Mouse (Mus musculus): ENCODE measurements at regions not wholly inside any gene's neighbourhood (a gene's known extent, or its start where the extent isn't known, plus 50 kb on each side); places are given as distances from the start of the nearest gene placed in this dataset.

GRCm38 (mm10) chr12:9091951-9092350, 62.2 kb downstream of the Ttc32 start:
- no peak for DNase-seq (ENCODE audit: low spot score in 2 of 2)

- DNase-seq (ENCODE audit: low spot score in 2 of 2): no peak
Observed at GRCm38 (mm10) chr12:9095061-9095460, 65.3 kb downstream of the Ttc32 start.

DNA sequence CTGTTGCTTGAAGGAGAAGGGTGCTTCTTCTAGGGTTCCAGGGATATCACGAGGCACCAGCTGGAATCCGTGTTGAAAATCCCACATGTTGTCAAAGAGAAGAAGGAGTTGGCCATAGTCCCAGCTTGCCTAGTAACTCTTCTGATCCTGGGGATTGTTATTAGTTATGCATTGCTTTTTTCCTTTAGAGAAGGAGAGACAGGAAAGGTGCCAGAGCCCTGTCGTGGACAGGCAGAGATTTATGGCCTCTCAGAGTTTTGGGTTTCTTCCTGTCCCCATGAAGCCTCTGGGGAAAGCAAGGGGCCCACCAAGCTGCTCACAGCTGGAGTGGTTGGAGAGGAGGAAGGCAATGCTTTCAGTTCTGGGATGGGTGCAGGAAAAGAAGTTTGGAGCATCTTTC, 76.6 kb downstream of the Ttc32 start:
- DNase-seq (ENCODE audit: low spot score in 2 of 2): no peak

- DNase-seq (ENCODE audit: low spot score in 2 of 2): no peak
Observed at GRCm38 (mm10) chr12:9109806-9110205, 80.0 kb downstream of the Ttc32 start.

DNA sequence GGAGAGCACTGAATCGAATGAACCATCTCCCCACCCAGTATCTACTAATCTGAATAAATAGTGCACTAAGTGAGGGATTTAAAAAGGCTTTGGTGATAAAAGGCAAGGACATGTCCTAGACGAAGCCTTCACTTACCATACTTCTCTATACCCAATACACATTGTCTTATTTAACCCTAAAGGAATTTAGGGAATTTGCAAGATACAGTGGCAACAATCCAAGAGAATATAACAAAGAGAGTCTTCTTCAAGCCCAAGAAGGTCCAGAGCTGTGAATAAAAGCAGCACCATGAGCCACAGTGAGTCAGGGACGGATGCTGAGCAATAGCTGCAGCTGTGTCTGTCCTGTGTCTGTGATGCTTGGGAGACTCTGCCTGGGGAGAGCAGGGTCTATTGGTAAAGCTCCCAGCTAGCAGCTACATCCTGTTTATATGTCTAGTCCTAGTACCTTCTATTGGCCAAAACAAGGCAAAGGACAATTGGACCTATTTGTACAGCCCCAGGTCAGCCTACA, 82.4 kb downstream of the Ttc32 start:
- DNase-seq (ENCODE audit: low spot score in 2 of 2): no peak

GRCm38 (mm10) chr12:9113652-9114051, 83.9 kb downstream of the Ttc32 start:
- peak; percentile 4 to 12 for DNase-seq (ENCODE audit: low spot score in 2 of 2)

GRCm38 (mm10) chr12:9114061-9114460, 84.3 kb downstream of the Ttc32 start:
- DNase-seq (ENCODE audit: low spot score in 2 of 2): no peak

GRCm38 (mm10) chr12:9118576-9118975, 88.8 kb downstream of the Ttc32 start:
- no peak for DNase-seq (ENCODE audit: low spot score in 2 of 2)

DNA sequence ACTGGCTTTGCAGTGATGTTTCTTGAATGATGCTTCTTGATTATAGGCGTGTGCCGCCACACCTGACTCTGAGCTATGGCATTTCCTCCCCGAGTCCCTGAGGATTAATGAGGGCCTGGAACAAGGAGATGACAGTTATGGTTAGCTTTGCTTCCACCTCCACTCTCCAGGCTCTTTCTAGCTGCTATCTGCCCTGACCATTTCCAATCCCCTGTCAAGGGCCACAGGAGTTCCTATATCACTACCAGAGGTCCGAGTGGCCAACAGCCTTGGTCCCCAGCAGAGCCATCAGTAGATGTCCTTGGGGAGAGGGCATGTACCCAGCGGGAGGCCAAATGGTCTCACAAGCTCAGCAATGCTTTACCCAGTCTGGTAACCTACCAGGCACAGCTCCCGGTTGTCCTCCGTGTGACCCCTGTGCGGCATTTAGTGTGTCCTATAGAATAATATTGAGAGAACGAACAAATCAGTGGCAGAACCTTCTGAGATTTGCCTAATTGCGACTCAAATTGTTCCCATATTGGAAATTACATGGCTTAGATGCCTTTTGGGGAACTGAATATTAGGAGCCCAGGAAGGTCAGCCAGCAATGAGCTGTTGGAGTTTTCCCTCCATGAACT, 98.2 kb downstream of the Ttc32 start:
- DNase-seq (ENCODE audit: low spot score in 2 of 2): no peak

- no peak for DNase-seq (ENCODE audit: low spot score in 2 of 2)
Observed at GRCm38 (mm10) chr12:9128581-9129275, 98.9 kb downstream of the Ttc32 start.

DNA sequence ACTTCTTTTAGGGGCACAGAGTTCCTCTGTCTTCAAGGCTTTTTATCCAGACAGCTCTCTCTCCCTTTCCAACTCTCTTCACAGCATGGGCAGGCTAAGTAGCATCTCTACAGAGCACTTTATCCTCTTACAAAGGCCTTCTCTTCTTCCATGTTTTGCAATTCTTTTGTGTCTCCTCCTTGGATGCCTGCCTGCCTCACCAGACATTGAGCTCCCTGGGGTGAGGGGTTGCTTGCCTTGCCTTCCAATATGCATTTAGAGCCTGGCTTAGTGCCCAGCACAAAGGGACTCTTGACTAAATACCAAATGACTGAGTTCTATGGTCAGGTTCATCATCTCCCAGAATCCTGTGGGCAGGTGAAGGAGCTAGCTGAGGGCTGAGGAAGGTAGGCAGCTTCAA, 102.8 kb downstream of the Ttc32 start:
- DNase-seq (ENCODE audit: low spot score in 2 of 2): no peak

DNA sequence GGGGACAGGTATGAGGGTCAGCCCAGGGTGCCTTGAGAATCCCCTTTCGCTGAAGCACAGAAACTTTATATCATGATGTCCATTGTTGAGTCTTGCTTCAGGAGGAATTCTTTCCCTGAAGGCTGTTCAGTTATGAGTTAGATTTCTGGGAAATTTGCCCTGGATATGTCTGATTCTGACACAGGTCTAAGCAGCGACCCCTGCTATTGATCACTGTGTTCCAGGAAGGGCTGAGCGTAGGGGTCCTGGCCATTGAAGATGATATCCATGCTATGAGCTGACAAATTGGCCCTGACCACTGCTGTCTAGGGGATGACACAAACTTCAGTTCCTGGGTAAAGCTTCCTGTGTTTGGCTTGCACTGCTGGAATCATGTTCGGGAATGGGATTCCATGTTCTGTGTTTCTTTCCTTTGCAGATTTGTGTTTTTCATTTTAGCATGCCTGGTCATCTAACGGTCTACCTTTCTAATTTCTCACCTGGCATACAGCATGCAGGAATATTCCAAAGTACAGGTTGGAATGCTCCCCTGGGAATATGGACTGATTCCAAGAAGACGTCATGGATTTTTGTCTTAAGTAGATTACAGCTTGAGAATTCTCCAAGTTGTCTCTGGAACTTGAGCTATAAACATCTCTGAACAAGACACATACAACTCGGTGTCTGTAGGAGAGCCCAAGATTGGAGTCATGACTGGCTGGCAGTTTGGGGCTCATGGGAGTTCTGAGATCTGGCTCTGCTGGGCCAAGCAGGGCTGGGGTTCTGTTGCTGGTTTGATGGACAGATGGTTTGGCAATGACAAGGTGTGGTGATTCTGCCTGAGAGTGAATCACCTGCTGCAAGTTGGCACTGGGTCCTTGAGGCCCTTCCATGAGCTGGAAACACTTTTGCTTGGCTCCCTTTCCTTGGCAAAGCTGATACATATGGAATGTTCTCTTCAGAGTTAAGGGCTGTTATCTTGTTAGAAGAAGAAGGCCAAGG, 104.4 kb downstream of the Ttc32 start:
- no peak for DNase-seq (ENCODE audit: low spot score in 2 of 2)

DNA sequence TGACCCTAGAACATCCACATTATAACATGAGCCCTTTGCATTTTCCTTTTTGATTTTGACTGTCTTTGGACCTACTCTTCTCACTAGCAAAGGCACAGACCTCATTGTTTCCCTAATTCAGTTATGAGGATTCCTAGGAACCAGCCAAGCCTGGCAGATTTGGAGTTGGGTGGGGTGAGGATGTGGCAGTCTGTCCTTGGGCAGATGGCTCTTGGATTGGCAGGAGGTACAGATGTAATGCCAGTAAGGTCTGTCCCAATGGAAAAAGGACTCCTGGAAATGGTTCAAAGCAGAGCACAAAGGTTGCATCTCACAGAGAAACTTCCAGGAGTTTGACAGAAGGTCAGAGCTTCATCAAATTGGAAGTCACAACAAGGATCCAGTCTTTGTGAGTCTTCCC, 121.2 kb downstream of the Ttc32 start:
- no peak for DNase-seq (ENCODE audit: low spot score in 2 of 2)

GRCm38 (mm10) chr12:9151426-9151825, 121.6 kb downstream of the Ttc32 start:
- no peak for DNase-seq (ENCODE audit: low spot score in 2 of 2)

- DNase-seq (ENCODE audit: low spot score in 2 of 2): no peak
Observed at GRCm38 (mm10) chr12:9154491-9154890, 124.7 kb downstream of the Ttc32 start.

DNA sequence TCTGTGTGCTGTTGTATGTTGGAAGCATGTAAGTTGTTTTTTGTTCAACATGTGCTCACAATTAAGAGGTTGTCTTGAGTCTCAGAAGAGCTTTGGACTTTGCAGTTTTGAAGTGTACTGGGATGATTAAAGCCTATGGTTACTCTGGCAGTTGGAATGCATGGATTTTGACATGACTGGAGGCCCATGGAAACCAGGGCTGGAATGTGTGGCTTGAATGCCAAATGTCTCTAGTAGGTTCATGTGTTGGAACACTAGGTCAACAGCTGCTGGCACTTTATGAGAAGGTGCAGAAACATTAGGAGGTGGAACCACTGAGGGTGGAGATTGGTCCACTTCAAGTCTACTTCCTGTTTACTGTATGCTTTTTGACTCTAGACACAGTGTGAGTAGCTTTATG, 127.0 kb downstream of the Ttc32 start:
- no peak for DNase-seq (ENCODE audit: low spot score in 2 of 2)

GRCm38 (mm10) chr12:9158751-9159150, 129.0 kb downstream of the Ttc32 start:
- no peak for DNase-seq (ENCODE audit: low spot score in 2 of 2)

GRCm38 (mm10) chr12:9165367-9165940, 135.7 kb downstream of the Ttc32 start:
- DNase-seq (ENCODE audit: low spot score in 2 of 2): peak in 1 of 2 experiments; percentile 4

- no peak for DNase-seq (ENCODE audit: low spot score in 2 of 2)
Observed at GRCm38 (mm10) chr12:9166218-9166908, 136.6 kb downstream of the Ttc32 start.

- no peak for DNase-seq (ENCODE audit: low spot score in 2 of 2)
Observed at GRCm38 (mm10) chr12:9169008-9169407, 139.2 kb downstream of the Ttc32 start.

DNA sequence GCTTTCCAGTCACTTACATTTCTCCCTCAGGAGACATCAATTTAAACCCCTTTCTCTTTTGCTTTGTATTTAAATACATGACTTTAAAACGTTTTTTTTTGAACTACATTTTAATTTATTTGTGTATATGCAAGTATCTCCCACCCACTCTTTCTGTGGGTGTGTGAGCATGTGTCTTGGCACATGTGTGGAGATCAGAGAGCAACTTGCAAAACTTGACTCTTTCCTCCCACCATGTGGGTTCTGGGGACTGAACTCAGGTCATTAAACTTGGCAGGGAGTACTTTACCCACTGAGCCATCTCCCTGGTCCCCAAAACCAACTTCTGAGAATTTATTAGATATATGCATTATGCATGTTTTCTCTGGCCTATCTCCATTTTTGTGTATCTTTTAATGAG, 143.9 kb downstream of the Ttc32 start:
- DNase-seq (ENCODE audit: low spot score in 2 of 2): no peak

Data from right cerebral cortex, postnatal 36 days (tissue).